Mouse (Mus musculus) MEL (cell line): Measurements from ENCODE around the gene Zkscan6. TPM values are rescaled to one million over a fixed set of nuclear protein-coding genes. Genes with fewer than 3 reads are reported as not detected.

Experiments
- DNase-seq: peaks from one replicate; pipeline ENCODE4 v3.0.0; 2011; ENCODE audit warnings: low read depth, low spot score
- H3K27ac ChIP-seq: 2 replicates; pipeline ENCODE4 v1.5.1; 2012; ENCODE audit warnings: low read depth, mild to moderate bottlenecking, control low read depth, low read length, moderate library complexity; ENCODE audit not compliant: control insufficient read depth
- H3K27me3 ChIP-seq, 2 experiments: fragments of 150-350 bp in 1 of 2; sonication (generic) in 1 of 2; 2 replicates each; pipeline ENCODE4 v1.6.1; 2012; ENCODE audit warnings: low read length in 2 of 2, mild to moderate bottlenecking in 2 of 2, improper control_type of control experiment in 1 of 2, moderate library complexity in 1 of 2; ENCODE audit not compliant: insufficient read depth in 2 of 2, control insufficient read depth in 1 of 2
- H3K36me3 ChIP-seq, 2 experiments: 2 replicates each; pipeline ENCODE4 v1.6.1; 2012 to 2014; ENCODE audit warnings: low read length in 2 of 2, improper control_type of control experiment in 1 of 2, inconsistent platforms in 1 of 2, mild to moderate bottlenecking in 1 of 2; ENCODE audit not compliant: insufficient read depth in 2 of 2, control insufficient read depth in 1 of 2
- H3K4me1 ChIP-seq, 2 experiments: fragments of 150-350 bp in 1 of 2; sonication (generic) in 1 of 2; 2 replicates each; pipeline ENCODE4 v1.6.1; 2012; ENCODE audit warnings: low read length in 2 of 2, improper control_type of control experiment in 1 of 2, mild to moderate bottlenecking in 1 of 2; ENCODE audit not compliant: insufficient read depth in 2 of 2, control insufficient read depth in 1 of 2
- H3K4me3 ChIP-seq, 2 experiments: fragments of 150-350 bp in 1 of 2; sonication (generic) in 1 of 2; 2 replicates each; pipeline ENCODE4 v1.5.1; 2012; ENCODE audit warnings: low read depth in 2 of 2, low read length in 2 of 2, mild to moderate bottlenecking in 2 of 2, moderate library complexity in 2 of 2, control low read depth in 1 of 2, improper control_type of control experiment in 1 of 2; ENCODE audit not compliant: control insufficient read depth in 1 of 2, insufficient read depth in 1 of 2
- H3K79me2 ChIP-seq: 2 replicates; pipeline ENCODE4 v1.6.1; 2012; ENCODE audit warnings: mild to moderate bottlenecking, low read length, moderate library complexity; ENCODE audit not compliant: control insufficient read depth, poor library complexity, insufficient read depth
- H3K9ac ChIP-seq: 2 replicates; pipeline ENCODE4 v1.6.1; 2012; ENCODE audit warnings: low read depth, mild to moderate bottlenecking, control low read depth, low read length, moderate library complexity; ENCODE audit not compliant: control insufficient read depth, poor library complexity, severe bottlenecking
- H3K9me3 ChIP-seq: fragments of 150-350 bp; sonication (generic); replicated peaks from 2 replicates; pipeline ENCODE4 v1.6.1; 2012; ENCODE audit warnings: mild to moderate bottlenecking, low read length, improper control_type of control experiment, moderate library complexity; ENCODE audit not compliant: insufficient read depth
- BHLHE40 ChIP-seq: IDR thresholded peaks from 2 replicates; pipeline ENCODE4 v1.6.1; 2012; ENCODE audit warnings: low read depth, mild to moderate bottlenecking, inconsistent platforms, low read length, improper control_type of control experiment, borderline replicate concordance
- CHD1 ChIP-seq: IDR thresholded peaks from 2 replicates; pipeline ENCODE4 v1.6.1; 2012; ENCODE audit warnings: low read depth, mild to moderate bottlenecking, inconsistent platforms, low read length, improper control_type of control experiment
- CHD2 ChIP-seq: IDR thresholded peaks from 2 replicates; pipeline ENCODE4 v1.6.1; 2011; ENCODE audit warnings: low read length, improper control_type of control experiment
- CTCF ChIP-seq, 3 experiments: IDR thresholded peaks in 2 of 3; conservative IDR thresholded peaks in 1 of 3; 2 replicates each; pipeline ENCODE4 v1.5.1; 2011 to 2012; ENCODE audit warnings: low read length in 3 of 3, low read depth in 2 of 3, mild to moderate bottlenecking in 2 of 3, improper control_type of control experiment in 1 of 3, inconsistent platforms in 1 of 3, mixed read lengths in 1 of 3, moderate library complexity in 1 of 3; ENCODE audit not compliant: control insufficient read depth in 1 of 3, insufficient read depth in 1 of 3, poor library complexity in 1 of 3, severe bottlenecking in 1 of 3
- E2F4 ChIP-seq: IDR thresholded peaks from 2 replicates; pipeline ENCODE4 v1.6.1; 2011; ENCODE audit warnings: low read depth, low read length, improper control_type of control experiment, borderline replicate concordance
- EP300 ChIP-seq, 2 experiments: IDR thresholded peaks; 2 replicates each; pipeline ENCODE4 v1.6.1; 2011; ENCODE audit warnings: improper control_type of control experiment in 2 of 2, low read length in 2 of 2, low read depth in 1 of 2, mild to moderate bottlenecking in 1 of 2
- ETS1 ChIP-seq: IDR thresholded peaks from 2 replicates; pipeline ENCODE4 v1.6.1; 2012; ENCODE audit warnings: low read depth, mild to moderate bottlenecking, inconsistent platforms, low read length, improper control_type of control experiment, moderate library complexity
- GABPA ChIP-seq: IDR thresholded peaks from 2 replicates; pipeline ENCODE4 v1.6.1; 2012; ENCODE audit warnings: low read depth, mild to moderate bottlenecking, inconsistent platforms, low read length, improper control_type of control experiment, moderate library complexity
- GATA1 ChIP-seq: IDR thresholded peaks from 2 replicates; pipeline ENCODE4 v1.6.1; 2011; ENCODE audit warnings: low read depth, low read length, improper control_type of control experiment
- HCFC1 ChIP-seq: IDR thresholded peaks from 2 replicates; pipeline ENCODE4 v1.6.1; 2012; ENCODE audit warnings: low read depth, mild to moderate bottlenecking, inconsistent platforms, low read length, improper control_type of control experiment, moderate library complexity
- JUND ChIP-seq: IDR thresholded peaks from 2 replicates; pipeline ENCODE4 v1.6.1; 2011; ENCODE audit warnings: low read depth, mild to moderate bottlenecking, improper control_type of control experiment, low read length
- KAT2A ChIP-seq: conservative IDR thresholded peaks from 2 replicates; pipeline ENCODE4 v1.6.1; 2012; ENCODE audit warnings: low read depth, low read length, improper control_type of control experiment, inconsistent platforms
- MAX ChIP-seq: IDR thresholded peaks from 2 replicates; pipeline ENCODE4 v1.6.1; 2011; ENCODE audit warnings: low read length, improper control_type of control experiment
- MEF2A ChIP-seq: IDR thresholded peaks from 2 replicates; pipeline ENCODE4 v1.6.1; 2014; ENCODE audit warnings: low read depth, mild to moderate bottlenecking, inconsistent platforms, low read length, improper control_type of control experiment; ENCODE audit not compliant: poor library complexity, insufficient replicate concordance, severe bottlenecking; ENCODE audit errors: extremely low read depth
- MXI1 ChIP-seq: IDR thresholded peaks from 2 replicates; pipeline ENCODE4 v1.6.1; 2011; ENCODE audit warnings: mild to moderate bottlenecking, low read depth, low read length, improper control_type of control experiment
- MYB ChIP-seq: IDR thresholded peaks from 2 replicates; pipeline ENCODE4 v1.6.1; 2011; ENCODE audit warnings: mild to moderate bottlenecking, low read depth, low read length, improper control_type of control experiment
- NELFE ChIP-seq: IDR thresholded peaks from 2 replicates; pipeline ENCODE4 v1.6.1; 2011; ENCODE audit warnings: low read depth, low read length, improper control_type of control experiment
- POLR2AphosphoS2 ChIP-seq: IDR thresholded peaks from 2 replicates; pipeline ENCODE4 v1.6.1; 2011; ENCODE audit warnings: low read length, improper control_type of control experiment
- POLR2AphosphoS5 ChIP-seq: IDR thresholded peaks from 2 replicates; pipeline ENCODE4 v1.6.1; 2012; ENCODE audit warnings: low read depth, borderline replicate concordance, mild to moderate bottlenecking, inconsistent platforms, low read length, moderate library complexity, mixed read lengths
- SMC3 ChIP-seq: IDR thresholded peaks from 2 replicates; pipeline ENCODE4 v1.6.1; 2011; ENCODE audit warnings: low read depth, low read length, improper control_type of control experiment
- USF1 ChIP-seq: IDR thresholded peaks from 2 replicates; pipeline ENCODE4 v1.6.1; 2014; ENCODE audit warnings: low read depth, mild to moderate bottlenecking, inconsistent platforms, low read length, improper control_type of control experiment, moderate library complexity
- USF2 ChIP-seq, 2 experiments: IDR thresholded peaks; 2 replicates each; pipeline ENCODE4 v1.6.1; 2011 to 2012; ENCODE audit warnings: improper control_type of control experiment in 2 of 2, low read length in 2 of 2, borderline replicate concordance in 1 of 2, inconsistent platforms in 1 of 2, low read depth in 1 of 2, mild to moderate bottlenecking in 1 of 2; ENCODE audit not compliant: insufficient read depth in 1 of 2
- ZKSCAN1 ChIP-seq: IDR thresholded peaks from 2 replicates; pipeline ENCODE4 v1.6.1; 2012; ENCODE audit warnings: low read depth, mild to moderate bottlenecking, inconsistent platforms, low read length, improper control_type of control experiment, moderate library complexity
- ZMIZ1 ChIP-seq: IDR thresholded peaks from 2 replicates; pipeline ENCODE4 v1.6.1; 2012; ENCODE audit warnings: low read depth, mild to moderate bottlenecking, inconsistent platforms, low read length, improper control_type of control experiment, moderate library complexity
- ZNF384 ChIP-seq: IDR thresholded peaks from 2 replicates; pipeline ENCODE4 v1.6.1; 2012; ENCODE audit warnings: low read depth, mild to moderate bottlenecking, inconsistent platforms, low read length, improper control_type of control experiment
- polyA plus RNA-seq, 2 experiments: library from polyadenylated mRNA; stranded (reverse) in 1 of 2; unstranded in 1 of 2; fragments of >175 nt in 1 of 2; fragments of >200 nt in 1 of 2; gene quantifications; 2 replicates each; pipeline versions ENCODE4 v1.2.1 to v1.2.4; 2012; ENCODE audit warnings: low replicate concordance in 2 of 2, low read depth in 1 of 2; ENCODE audit not compliant: insufficient read length in 2 of 2, insufficient read depth in 1 of 2, missing spikeins in 1 of 2
- total RNA-seq: library from RNA; depleted of rRNA; stranded (reverse); fragments of 300-350 nt; gene quantifications from 2 replicates; pipeline ENCODE4 v1.2.3, GENCODE M21; 2012

The Zkscan6 gene
- total and polyA plus RNA-seq, 3 experiments, result 12.0 to 18.1 TPM; not detected in 1

DNA sequence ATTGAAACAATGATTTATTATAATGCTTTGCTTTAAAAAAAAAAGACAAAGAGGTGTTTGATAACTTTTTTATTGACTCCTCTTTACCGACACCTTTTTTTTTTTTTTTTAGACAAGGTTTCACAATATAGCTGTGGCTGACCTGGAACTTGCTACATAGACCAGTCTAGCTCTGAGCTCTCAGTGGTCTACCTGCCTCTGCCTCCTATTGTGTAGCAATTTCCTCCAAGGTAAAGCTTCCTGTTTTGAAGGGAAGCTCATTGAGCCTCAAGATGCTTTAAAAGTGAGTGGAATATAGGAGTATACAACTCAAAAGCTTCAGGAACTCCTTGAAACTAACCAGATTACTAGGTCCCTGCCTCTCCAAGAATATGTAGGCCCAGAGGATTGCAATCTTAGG, 11.1 kb upstream of the Zkscan6 start:
- peaks cover 0 to 18% of the 10 kb centered on the region in 2 experiments; a peak in 2 of 4 replicates for H3K36me3 ChIP-seq
- H3K9ac ChIP-seq, result no peak overlapping the region
- no peaks in the 10 kb centered on the region for H3K27me3 ChIP-seq
- TF ChIP-seq ETS1 (no peak), GATA1 (no peak), BHLHE40 (no peak), CHD2 (no peak), MYB (no peak), NELFE (no peak), ZKSCAN1 (no peak), GABPA (no peak), POLR2AphosphoS5 (no peak), SMC3 (no peak), CTCF (IDR thresholded peaks at IDR 0.05 in 2 of 3, conservative IDR thresholded peaks at IDR 0.05 in 1 of 3; ENCODE audit: control insufficient read depth in 1 of 3, insufficient read depth in 1 of 3, low read depth in 2 of 3, low read length in 3 of 3, poor library complexity in 1 of 3, severe bottlenecking in 1 of 3) (no peak)
- no peaks in the 10 kb centered on the region for H3K79me2 ChIP-seq
- no peak overlapping the region for H3K4me3 ChIP-seq
- H3K4me1 ChIP-seq, result peaks cover 5 to 14% of the 10 kb centered on the region in 2 experiments
- DNase-seq, result no peak
- no peaks in the 10 kb centered on the region for H3K9me3 ChIP-seq
- H3K27ac ChIP-seq, result no peak overlapping the region

DNA sequence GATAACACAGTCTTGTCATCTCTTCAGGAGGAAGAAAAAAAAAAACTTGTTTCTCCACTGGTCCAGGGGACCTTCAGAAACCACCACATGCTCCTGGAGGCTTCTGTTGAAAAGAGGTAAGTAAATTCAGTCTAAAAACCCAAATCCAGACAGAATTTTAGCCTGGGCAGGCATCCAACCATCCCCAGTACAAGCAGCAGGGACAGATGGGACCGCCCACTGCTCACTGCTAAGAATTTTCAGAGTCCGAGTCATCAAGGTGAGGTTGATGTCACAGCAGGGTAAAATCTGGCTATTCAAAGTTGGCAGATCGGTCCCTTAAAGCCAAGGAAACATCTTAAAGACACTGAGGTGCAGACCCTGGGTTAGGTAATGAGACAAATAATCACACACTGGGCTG, 5.1 kb upstream of the Zkscan6 start:
- H3K4me1 ChIP-seq, result 0 out of 4 replicates have a peak, but pooled peaks cover 0 to 2% of the 10 kb centered on the region in 2 experiments
- no peaks in the 10 kb centered on the region for H3K9me3 ChIP-seq
- peaks cover 0 to 2% of the 10 kb centered on the region in 2 experiments; a peak in 1 of 4 replicates for H3K36me3 ChIP-seq
- no peaks in the 10 kb centered on the region for H3K27me3 ChIP-seq
- H3K4me3 ChIP-seq, result no peak overlapping the region
- no peak overlapping the region for H3K9ac ChIP-seq
- no peak for TF ChIP-seq MXI1
- TF ChIP-seq KAT2A, result no peak
- no peak for TF ChIP-seq CHD1
- no peak for TF ChIP-seq MAX
- no peak for TF ChIP-seq E2F4
- no peak for TF ChIP-seq HCFC1
- no peak for TF ChIP-seq EP300 (IDR thresholded peaks at IDR 0.05; ENCODE audit: low read depth in 1 of 2, low read length in 2 of 2)
- TF ChIP-seq MEF2A, result no peak
- TF ChIP-seq USF2 (IDR thresholded peaks at IDR 0.05; ENCODE audit: borderline replicate concordance in 1 of 2, insufficient read depth in 1 of 2, low read depth in 1 of 2, low read length in 2 of 2), result no peak
- TF ChIP-seq NELFE, result no peak
- no peak for TF ChIP-seq CHD2
- no peak for TF ChIP-seq ZMIZ1
- no peak for TF ChIP-seq POLR2AphosphoS5
- TF ChIP-seq JUND, result no peak
- TF ChIP-seq POLR2AphosphoS2, result no peak
- TF ChIP-seq MYB, result no peak
- TF ChIP-seq ZNF384, result no peak
- no peak for TF ChIP-seq USF1
- TF ChIP-seq CTCF (IDR thresholded peaks at IDR 0.05 in 2 of 3, conservative IDR thresholded peaks at IDR 0.05 in 1 of 3; ENCODE audit: control insufficient read depth in 1 of 3, insufficient read depth in 1 of 3, low read depth in 2 of 3, low read length in 3 of 3, poor library complexity in 1 of 3, severe bottlenecking in 1 of 3), result no peak
- DNase-seq, result no peak
- H3K79me2 ChIP-seq, result no peaks in the 10 kb centered on the region
- H3K27ac ChIP-seq, result no peak overlapping the region
